Mouse (Mus musculus) liver, embryonic 11.5 days (tissue): ENCODE measurements around the gene Ssbp3. TPM values are rescaled to one million over a fixed set of nuclear protein-coding genes. Genes with fewer than 3 reads are reported as not detected.

Experiments
- ATAC-seq: fragments of 200-750 bp; cut with Nextera tagmentation; replicated peaks from 2 replicates; pipeline ENCODE4 v1.8.0; 2017; ENCODE audit warnings: moderate number of reproducible peaks, mild to moderate bottlenecking, moderate TSS enrichment, moderate library complexity; ENCODE audit not compliant: low FRiP score
- DNase-seq: peaks from one replicate; pipeline ENCODE4 v3.0.0-alpha.2; 2017; ENCODE audit warnings: low spot score
- H3K27ac ChIP-seq: fragments of 300-500 bp; sonication (generic); 2 replicates; pipeline ENCODE4 v1.5.1; 2014; ENCODE audit warnings: mild to moderate bottlenecking, low read depth, low read length, control low read depth
- H3K27me3 ChIP-seq: fragments of 300-500 bp; sonication (generic); replicated peaks from 2 replicates; pipeline ENCODE4 v1.6.1; 2014; ENCODE audit warnings: low read length, mixed read lengths; ENCODE audit not compliant: control insufficient read depth, insufficient read depth
- H3K36me3 ChIP-seq: fragments of 300-500 bp; sonication (generic); 2 replicates; pipeline ENCODE4 v1.6.1; 2014; ENCODE audit warnings: mild to moderate bottlenecking, low read length, moderate library complexity, mixed read lengths; ENCODE audit not compliant: control insufficient read depth, insufficient read depth
- H3K4me1 ChIP-seq: fragments of 300-500 bp; sonication (generic); replicated peaks from 2 replicates; pipeline ENCODE4 v1.6.1; 2014; ENCODE audit warnings: low read length, mixed read lengths; ENCODE audit not compliant: control insufficient read depth, insufficient read depth
- H3K4me2 ChIP-seq: fragments of 300-500 bp; sonication (generic); 2 replicates; pipeline ENCODE4 v1.6.1; 2014; ENCODE audit warnings: mild to moderate bottlenecking, control low read depth, moderate library complexity
- H3K4me3 ChIP-seq: fragments of 300-500 bp; sonication (generic); 2 replicates; pipeline ENCODE4 v1.5.1; 2014; ENCODE audit warnings: low read depth, low read length, control low read depth
- H3K9ac ChIP-seq: fragments of 300-500 bp; sonication (generic); 2 replicates; pipeline ENCODE4 v1.6.1; 2014; ENCODE audit warnings: low read depth, low read length, control low read depth
- H3K9me3 ChIP-seq: fragments of 300-500 bp; sonication (generic); 2 replicates; pipeline ENCODE4 v1.6.1; 2016; ENCODE audit warnings: low read length, inconsistent platforms, mixed read lengths; ENCODE audit not compliant: control insufficient read depth
- WGBS: fragments of 180-500 bp; shearing (Covaris S2); extraction: QIAGEN DNeasy Blood & Tissue Kit; methylation state at CpG from one replicate; pipeline ENCODE4 v1.1.7; 2014; 5-methylcytosine and 5-hydroxymethylcytosine counted together
- polyA plus RNA-seq: library from polyadenylated mRNA; unstranded; fragments of >200 nt; fragmentation: Nextera tagmentation; extraction: Ambion mirVana; gene quantifications from 2 replicates; pipeline ENCODE4 v1.2.1, GENCODE M21; 2014

The Ssbp3 gene
- polyA plus RNA-seq, 1 experiment from 2014 or later = 89.0 TPM

DNA sequence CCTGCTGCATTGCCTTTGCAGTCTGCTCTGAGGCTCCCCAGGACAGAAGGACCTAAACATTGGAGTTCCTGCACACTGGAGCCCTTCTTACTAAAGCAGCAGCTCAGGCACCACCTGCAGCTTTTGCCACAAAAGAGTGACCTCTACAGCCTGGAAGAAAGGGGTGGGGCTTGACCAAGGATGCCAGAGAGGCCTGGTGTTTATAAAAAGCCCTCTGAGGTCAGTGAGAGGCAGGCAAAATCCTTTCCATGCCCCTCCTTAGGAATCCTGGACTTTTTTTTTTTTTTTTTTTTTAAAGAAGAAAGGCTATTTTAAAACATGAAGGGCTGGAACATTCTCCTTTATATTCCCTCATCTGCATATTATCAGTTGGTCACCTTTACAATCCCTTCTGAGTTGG lies 42.7 kb downstream of the Ssbp3 start:
- no peak overlapping the region for H3K9ac ChIP-seq
- H3K4me3 ChIP-seq = no peak overlapping the region
- DNase-seq (no peak), ATAC-seq (no peak)
- H3K9me3 ChIP-seq = no peaks in the 10 kb centered on the region
- H3K4me2 ChIP-seq = no peak overlapping the region
- no peak overlapping the region for H3K27ac ChIP-seq
- peaks cover 5% of the 10 kb centered on the region; the same call in 1 of the 2 replicates for H3K36me3 ChIP-seq
- H3K4me1 ChIP-seq = peaks cover 61% of the 10 kb centered on the region
- no peaks in the 10 kb centered on the region for H3K27me3 ChIP-seq

DNA sequence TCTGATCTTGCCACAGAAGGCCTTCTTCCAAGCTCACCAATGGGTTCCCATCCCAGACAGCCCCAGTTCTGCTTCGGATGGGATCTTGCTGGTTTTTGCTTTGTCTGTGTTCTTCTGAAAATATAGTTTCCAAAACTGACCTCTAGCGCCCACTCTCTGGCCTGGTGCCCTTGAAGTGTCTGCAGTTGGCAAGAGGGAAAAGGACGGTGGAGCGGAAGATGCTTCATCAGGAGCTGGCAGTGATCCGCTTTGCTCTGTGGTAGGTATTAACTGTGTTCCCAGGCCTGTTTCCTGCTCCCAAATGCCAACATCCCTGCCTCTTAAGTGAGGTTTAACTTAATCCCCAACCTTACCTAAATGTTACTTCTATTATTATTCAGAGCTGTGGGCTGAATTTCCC lies 43.3 kb downstream of the Ssbp3 start:
- peaks cover 61% of the 10 kb centered on the region for H3K4me1 ChIP-seq
- H3K4me3 ChIP-seq = no peak overlapping the region
- WGBS = 92% methylated on average over 5 of the region's 5 CpGs
- H3K27me3 ChIP-seq = no peaks in the 10 kb centered on the region
- no peak for ATAC-seq
- no peak overlapping the region for H3K4me2 ChIP-seq
- no peak overlapping the region for H3K27ac ChIP-seq
- no peaks in the 10 kb centered on the region for H3K9me3 ChIP-seq
- no peak for DNase-seq
- no peak overlapping the region; the same call in 1 of the 2 replicates for H3K9ac ChIP-seq
- H3K36me3 ChIP-seq = peaks cover 5% of the 10 kb centered on the region; the same call in 1 of the 2 replicates

GRCm38 (mm10) chr4:106955729-106956712 lies 45.5 kb downstream of the Ssbp3 start:
- 43% methylated on average over 19 of the region's 19 CpGs for WGBS
- peak; percentile 46 for ATAC-seq
- H3K9ac ChIP-seq = no peak overlapping the region
- H3K9me3 ChIP-seq = no peaks in the 10 kb centered on the region
- H3K27me3 ChIP-seq = no peaks in the 10 kb centered on the region
- H3K36me3 ChIP-seq = peaks cover 5% of the 10 kb centered on the region; the same call in 1 of the 2 replicates
- H3K4me2 ChIP-seq = peak overlapping the region; percentile 23
- H3K4me3 ChIP-seq = no peak overlapping the region
- no peak for DNase-seq
- H3K4me1 ChIP-seq = peaks cover 51% of the 10 kb centered on the region
- peak overlapping the region; percentile 45; the same call in 1 of the 2 replicates for H3K27ac ChIP-seq

GRCm38 (mm10) chr4:106958117-106958516 lies 47.6 kb downstream of the Ssbp3 start:
- WGBS = 81% methylated on average over 2 of the region's 2 CpGs
- Histone ChIP-seq H3K4me3 (no peak overlapping the region), H3K4me2 (no peak overlapping the region), H3K9me3 (no peaks in the 10 kb centered on the region), H3K9ac (no peak overlapping the region), H3K36me3 (peaks cover 5% of the 10 kb centered on the region; the same call in 1 of the 2 replicates), H3K27ac (no peak overlapping the region), H3K27me3 (no peaks in the 10 kb centered on the region), H3K4me1 (peaks cover 55% of the 10 kb centered on the region)
- DNase-seq (no peak), ATAC-seq (no peak)

- WGBS = 84% methylated on average over 3 of the region's 3 CpGs
- Histone ChIP-seq H3K4me2 (no peak overlapping the region), H3K36me3 (peaks cover 5% of the 10 kb centered on the region; the same call in 1 of the 2 replicates), H3K27me3 (no peaks in the 10 kb centered on the region), H3K27ac (no peak overlapping the region), H3K9me3 (no peaks in the 10 kb centered on the region), H3K4me1 (peaks cover 57% of the 10 kb centered on the region), H3K9ac (no peak overlapping the region), H3K4me3 (no peak overlapping the region)
- DNase-seq (no peak), ATAC-seq (no peak)
Measured at GRCm38 (mm10) chr4:106958561-106958960, 48.1 kb downstream of the Ssbp3 start.

- H3K4me2 ChIP-seq = no peak overlapping the region
- H3K9me3 ChIP-seq = no peaks in the 10 kb centered on the region
- DNase-seq (no peak), ATAC-seq (no peak)
- H3K4me3 ChIP-seq = no peak overlapping the region
- no peaks in the 10 kb centered on the region for H3K27me3 ChIP-seq
- no peak overlapping the region for H3K27ac ChIP-seq
- H3K4me1 ChIP-seq = peaks cover 58% of the 10 kb centered on the region
- WGBS = 72% methylated on average over 12 of the region's 12 CpGs
- H3K9ac ChIP-seq = no peak overlapping the region
- 0 out of 2 replicates have a peak, but pooled peaks cover 2% of the 10 kb centered on the region for H3K36me3 ChIP-seq
Measured at GRCm38 (mm10) chr4:106959506-106960302, 49.2 kb downstream of the Ssbp3 start.

DNA sequence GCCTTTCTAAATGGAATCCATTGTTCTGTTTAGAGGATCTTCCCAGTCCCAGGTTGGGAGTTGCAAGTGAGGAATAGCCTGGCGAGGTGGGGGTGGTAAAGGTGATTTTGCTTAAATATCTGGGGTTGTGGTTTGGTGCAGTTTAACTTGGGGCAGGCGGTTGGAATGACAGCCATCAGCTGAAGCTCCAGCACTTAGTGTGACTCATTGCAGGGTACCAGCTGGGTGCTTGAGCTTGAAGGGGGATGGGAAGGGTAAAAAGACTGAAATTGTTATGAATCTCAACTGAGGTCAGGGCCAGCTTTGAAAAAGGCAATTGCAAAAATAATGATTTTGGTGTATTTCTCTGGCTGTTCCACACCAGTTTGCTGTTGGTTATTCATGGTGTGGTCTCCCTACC lies 50.0 kb downstream of the Ssbp3 start:
- Histone ChIP-seq H3K36me3 (no peaks in the 10 kb centered on the region), H3K27ac (no peak overlapping the region; the same call in 1 of the 2 replicates), H3K9me3 (no peaks in the 10 kb centered on the region), H3K4me3 (no peak overlapping the region), H3K27me3 (no peaks in the 10 kb centered on the region), H3K4me2 (no peak overlapping the region), H3K4me1 (peaks cover 51% of the 10 kb centered on the region), H3K9ac (no peak overlapping the region)
- ATAC-seq (no peak), DNase-seq (no peak)
- WGBS = 87% methylated on average over 2 of the region's 2 CpGs

DNA sequence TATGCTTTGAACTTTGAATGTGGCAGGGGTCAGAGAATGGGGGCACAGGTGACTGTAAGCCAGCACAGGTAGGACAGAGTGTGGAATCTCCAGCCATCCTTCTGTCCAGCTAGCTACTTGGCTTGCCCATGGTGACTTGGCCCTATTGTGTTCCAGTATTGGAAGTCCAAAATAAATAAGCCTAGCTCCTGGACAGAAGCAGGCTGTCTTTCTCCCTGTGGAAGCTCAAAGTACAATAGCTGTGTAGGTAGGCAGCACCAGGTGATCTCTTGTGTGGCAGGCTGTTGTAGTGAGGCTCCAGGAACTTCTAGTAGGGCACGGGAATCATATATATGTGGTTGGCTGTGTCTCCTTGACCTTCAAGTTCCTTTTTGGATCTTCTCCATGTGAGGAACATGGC lies 50.8 kb downstream of the Ssbp3 start:
- Histone ChIP-seq H3K4me3 (no peak overlapping the region), H3K4me1 (peaks cover 42% of the 10 kb centered on the region), H3K36me3 (no peaks in the 10 kb centered on the region), H3K9ac (no peak overlapping the region), H3K9me3 (no peaks in the 10 kb centered on the region), H3K27ac (no peak overlapping the region), H3K27me3 (no peaks in the 10 kb centered on the region), H3K4me2 (no peak overlapping the region)
- WGBS = 97% methylated on average over 1 of the region's 1 CpGs
- ATAC-seq (no peak), DNase-seq (no peak)
